Mouse (Mus musculus): Measurements from ENCODE around the gene Ttc39b.

Ttc39b gene

DNA sequence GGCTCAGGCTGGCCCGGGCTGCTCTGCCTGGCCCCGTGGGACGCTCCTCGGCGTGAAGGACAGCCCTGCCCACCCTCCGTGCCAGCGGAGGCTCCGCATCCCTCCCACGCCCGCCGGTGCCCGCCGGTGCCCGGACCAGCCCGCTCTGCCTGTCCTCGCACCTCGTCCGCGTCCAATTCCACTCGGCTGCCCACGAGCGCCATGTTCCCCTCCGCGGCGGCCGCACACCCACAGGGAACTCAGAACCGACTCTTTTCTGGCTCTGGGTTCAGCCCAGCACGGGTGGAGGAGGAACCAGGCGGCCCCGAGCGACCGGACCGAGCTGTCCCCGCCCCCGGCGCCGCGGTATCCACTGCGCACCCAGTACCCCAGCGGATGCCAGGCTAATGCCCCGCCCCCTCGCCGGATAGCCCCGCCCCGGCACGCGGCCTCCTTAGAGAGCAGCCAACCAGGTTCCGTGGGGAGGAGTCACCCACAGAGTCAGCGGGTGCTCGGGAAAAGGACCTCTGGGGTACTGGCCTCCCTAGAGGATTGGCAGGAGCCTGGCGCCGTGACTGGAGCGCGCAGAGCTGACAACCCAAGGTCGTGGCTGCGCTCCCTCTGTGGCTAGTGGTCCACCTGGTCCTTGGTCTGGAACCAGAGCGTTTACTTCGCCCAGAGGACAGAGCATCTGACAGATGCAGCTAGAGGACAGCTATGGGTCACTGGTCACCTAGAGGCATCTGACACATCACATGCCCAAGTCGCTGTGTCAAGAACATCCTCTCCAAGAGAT is at the start of gene Ttc39b:
Gene Ttc39b, minus strand, starts transcription at position 346 of the 775 bp plus-strand sequence.
- DNase-seq, result peak; percentile 95

DNA sequence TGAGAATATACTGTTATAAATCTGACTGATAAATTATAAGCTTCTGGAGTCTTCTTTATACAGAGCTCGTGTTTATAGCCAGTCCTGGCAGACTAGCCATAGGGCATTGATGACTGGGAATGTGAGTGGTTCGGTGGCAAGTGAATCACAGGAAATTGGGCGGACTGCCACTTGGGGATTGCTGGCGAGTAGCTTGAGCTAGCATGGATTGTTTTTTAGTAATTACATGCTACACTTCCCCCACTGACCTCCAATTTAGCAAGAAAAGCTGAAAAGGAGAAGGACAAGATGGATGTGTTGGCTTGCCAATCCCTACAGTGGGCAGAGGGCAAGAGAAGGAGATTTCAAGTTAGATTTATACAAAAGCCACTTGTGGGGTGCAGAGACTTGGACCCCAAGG is 49.3 kb upstream of the Ttc39b start:
- DNase-seq, result no peak

DNA sequence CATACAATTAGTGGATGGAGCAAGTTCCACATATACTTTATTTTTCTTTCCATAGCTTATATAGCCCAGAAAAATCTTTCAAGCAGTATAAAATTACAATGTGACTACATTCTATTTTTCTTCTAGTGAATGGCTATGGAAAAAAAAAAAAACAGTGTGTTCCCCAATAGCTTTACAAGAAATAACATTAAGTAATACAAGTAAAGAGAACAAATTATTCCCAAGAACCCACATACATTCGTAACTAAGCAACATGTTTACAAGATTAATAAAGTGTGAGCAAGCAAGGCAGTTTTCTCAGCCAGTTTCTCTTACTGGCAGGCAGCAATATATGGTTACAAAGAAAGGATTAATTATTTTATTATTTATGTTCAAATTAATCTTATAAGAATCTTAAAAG is 33.7 kb upstream of the Ttc39b start:
- no peak for DNase-seq

DNA sequence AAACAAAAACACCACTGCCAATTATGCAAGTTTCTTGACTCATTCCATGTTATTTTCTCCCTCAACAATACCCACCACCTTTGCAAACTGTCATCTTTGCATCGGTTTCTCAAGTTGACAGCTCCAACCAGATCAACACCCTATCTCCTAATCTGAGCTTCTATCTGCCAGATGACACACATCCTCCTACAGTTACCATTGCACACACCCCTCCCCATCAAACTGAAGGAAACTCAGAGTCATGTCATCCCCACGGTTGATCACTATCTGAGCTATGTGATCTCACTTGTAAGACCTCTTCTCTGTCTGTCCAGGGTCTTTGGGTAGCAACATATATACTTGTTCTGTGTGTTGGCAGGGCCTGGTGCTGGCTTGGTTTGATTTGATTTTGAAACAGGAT is 30.7 kb upstream of the Ttc39b start:
- DNase-seq, result no peak

DNA sequence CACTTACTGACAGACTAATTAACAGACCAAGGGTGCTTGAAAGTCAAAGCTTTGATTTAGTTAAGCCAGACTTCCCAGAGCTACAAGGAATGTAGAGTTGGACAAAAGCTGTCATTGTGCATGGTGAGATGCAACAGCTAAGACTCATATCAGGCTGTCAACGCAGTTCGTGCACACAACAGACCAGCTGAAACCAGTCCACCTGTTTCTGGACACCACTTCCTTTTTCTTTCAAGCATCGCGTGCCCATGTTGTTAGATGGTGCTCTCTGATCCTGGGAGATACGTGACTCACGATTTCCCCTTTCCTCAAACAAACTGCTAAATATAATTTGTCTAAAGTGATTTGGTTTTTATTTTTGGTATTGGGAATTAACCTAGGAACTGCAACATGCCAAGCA is 29.9 kb upstream of the Ttc39b start:
- no peak for DNase-seq

DNA sequence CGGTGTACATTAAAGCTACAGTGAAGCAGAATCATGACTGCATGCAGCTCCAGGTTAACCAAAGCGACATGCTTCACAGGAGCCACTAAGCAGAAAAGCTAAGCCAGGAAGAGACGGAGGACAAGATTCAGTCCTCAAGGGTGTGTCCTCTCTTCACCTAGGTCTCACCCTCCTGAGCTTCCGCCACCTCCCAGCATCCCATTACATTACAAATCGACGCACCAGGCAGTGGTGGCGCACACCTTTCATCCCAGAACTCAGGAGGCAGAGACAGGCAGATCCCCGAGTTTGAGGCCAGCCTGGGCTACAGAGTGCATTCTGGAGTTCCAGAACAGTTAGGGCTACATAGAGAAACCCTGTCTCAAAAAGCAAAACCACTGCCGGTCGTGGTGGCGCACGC is 29.2 kb upstream of the Ttc39b start:
- DNase-seq, result no peak

DNA sequence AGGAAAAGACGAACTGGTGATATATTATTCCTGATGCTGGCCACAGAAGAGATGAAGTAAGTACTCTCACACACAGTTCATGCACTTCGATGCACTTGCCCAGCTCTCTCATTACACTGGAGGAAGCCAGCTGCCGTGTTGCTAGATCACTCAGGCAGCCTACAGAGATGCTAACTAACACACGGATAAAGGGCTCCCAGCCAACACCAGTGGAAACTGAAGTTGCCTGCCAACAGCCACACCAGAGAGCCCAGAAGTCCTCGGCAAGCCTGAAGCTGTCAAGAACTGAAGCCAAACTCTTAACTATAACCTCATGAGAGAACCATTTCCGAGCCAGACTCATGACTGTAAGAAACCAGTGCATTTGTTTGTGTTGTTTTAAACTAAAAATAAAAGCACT is 26.7 kb upstream of the Ttc39b start:
- peak; percentile 70 for DNase-seq

DNA sequence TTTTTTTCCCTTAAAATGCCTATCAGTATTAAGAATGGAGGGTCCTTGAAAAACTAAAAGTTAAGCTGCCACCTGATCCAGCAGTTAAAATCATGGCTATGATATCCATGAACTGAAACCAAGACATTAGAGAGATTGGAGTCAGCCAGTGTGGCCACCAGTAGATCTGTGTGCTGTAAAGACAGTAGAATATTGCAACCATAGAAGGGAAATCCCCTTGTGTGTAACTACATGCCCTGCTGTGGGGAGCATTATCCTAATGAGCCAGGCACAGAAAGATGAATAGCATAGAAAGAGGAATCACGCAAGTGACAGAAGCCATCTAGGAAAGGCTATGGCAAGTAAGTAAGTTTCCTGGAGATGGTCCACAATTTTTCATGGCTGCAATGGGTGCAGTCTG is 24.9 kb upstream of the Ttc39b start:
- no peak for DNase-seq

DNA sequence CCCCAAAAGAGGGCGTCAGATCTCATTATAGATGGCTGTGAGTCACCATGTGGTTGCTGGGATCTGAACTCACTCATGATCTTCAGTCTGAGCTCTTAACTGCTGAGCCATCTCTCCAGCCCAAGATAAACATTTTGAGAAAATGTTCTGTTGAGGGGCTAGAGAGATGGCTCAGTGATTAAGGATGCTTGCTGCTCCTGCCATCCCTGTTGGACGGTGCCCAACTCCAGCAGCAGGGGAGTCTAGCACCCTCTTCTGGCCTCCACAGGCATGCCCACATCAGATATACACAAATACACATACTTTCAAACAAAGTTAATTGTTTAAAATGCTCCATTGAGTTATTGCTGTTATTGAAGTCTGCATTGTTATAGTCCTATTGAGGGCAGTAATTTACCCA is 19.8 kb upstream of the Ttc39b start:
- no peak for DNase-seq

DNA sequence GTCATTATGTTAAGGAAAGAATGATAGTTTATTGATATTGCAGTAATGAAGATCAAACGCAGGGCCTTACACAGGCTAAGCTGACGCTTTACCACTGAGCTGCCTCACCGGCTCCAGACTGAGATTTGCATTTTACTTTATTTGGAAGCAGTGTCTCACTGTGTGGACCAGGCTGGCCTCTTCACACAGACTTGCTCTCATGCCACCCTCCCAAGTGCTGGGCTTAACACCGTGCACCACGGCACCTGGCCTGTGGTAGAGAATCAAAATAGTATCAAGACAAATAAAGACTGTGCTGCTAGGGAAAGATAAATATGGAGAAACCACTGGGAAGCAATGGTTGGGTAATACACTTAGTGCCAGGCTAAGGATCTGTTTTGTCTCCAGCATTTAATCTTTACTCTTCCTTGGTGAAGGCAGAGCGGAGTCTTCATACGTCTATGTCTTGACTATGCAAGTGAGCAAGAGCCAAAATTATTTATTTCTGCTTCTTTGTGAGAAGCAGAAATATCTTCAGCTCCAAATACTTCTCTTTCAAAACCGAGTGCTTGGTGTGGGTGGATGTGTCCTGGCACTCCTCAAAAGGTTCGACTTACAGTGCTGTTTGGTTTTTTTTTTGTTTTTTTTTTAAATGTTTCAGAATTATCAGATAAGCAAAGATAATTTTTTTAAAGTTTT is 19.2 kb upstream of the Ttc39b start:
- DNase-seq, result no peak

DNA sequence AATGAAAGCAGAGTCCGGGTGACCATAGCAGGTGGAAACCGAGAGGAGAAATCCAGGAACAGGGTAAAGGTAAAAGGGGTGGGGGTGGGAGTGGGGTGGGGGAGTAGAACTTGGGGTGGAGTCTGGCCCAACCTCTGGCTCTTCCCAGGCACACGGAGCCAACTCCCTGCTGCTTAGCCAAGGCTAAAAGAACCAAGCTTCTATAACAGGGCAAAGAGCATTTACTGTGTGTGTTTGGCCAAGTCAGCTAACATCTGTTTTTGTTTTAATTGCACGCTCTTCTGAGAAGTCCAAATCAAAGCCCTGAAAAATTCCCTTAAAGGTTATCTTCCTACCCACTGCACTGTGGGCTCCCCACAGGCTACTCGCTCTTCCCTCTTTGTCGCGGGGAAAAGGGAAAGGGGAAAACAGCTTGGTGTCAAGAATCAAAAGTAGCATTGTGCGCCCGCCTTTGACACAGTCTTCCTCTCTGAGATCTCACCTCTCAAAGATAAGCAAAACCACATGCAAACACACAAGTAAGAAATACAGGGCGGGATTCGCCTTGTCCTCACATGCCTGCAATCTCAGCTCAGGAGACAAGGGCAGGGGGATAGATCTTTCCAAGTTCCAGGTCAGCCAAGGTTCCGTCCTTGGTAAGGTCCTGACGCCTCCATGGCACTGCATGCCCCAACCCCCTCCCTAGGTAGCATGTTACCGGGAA is 18.4 kb upstream of the Ttc39b start:
- no peak for DNase-seq

DNA sequence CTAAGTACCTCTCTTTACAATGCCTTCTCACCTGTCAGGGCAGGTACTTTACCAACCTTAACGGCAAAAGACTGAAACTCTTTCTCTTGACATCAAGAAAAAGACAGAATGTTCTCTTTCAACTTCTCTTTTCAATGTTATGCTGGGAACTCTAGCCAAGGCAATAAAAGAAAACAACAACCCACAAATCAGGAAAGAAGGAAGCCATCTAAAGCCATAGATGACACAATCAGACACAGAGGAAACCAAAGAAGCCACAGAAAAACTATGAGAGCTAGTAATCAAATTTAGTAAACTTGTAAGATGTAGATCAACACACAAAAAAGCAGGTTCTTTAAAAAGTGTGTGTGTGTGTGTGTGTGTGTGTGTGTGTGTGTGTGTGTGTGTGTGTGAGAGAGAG is 15.3 kb upstream of the Ttc39b start:
- no peak for DNase-seq

DNA sequence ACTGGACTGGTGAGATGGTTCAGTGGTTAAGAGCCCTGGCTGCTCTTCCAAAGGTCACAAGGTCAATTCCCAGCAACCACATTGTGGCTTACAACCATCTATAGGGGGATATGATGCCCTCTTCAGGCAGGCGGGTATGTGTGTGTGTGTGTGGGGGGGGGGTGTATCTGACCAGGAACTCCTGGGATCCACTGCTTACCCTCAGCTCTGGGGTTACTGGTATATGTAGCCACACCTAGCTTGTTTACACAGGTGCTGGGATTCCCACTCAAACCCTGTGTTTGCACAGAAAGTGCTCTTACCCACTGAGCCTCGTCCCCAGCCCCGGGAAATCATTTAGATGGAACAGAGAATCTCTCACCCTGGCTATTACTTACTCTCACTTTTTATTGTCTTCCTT is 13.7 kb upstream of the Ttc39b start:
- no peak for DNase-seq

DNA sequence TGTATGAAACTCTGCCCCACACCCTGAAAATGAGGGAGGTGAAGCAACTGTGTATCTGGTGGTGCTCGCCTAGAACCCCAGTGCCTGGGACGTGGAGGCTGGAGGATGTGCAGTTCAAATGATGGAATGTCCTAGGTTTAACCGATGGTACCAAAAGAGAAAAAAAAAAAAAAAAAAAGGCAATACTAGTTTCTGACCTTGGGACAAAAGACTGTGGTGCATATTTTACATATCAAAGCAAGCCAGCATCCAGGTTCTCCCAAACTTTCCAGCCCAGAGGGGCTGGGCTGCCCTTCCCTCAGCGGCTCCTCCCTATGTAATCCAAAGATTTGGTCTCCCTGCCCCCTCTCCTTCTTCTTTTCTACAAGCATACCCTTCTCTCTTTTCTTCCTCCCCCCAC is 6.3 kb upstream of the Ttc39b start:
- DNase-seq, result no peak

DNA sequence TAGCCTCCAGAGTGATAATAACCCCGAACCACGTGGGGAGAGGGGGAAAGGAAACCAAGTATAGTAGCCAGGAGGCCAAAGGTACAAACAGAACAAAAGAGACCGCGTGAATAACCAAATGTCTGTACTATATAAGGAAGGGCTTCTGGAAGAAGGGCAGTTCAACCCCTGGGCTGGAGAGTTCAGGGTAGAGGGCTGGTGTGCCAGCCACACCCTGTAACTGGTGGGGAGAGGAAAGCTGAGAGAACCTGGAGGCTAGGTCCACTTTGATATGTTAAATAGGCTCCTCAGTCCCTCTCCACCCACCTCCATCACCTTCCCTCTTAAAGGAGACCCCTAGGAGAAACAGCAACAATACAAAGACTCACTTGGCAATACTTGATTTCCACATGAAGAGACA is 5.6 kb upstream of the Ttc39b start:
- DNase-seq, result no peak

DNA sequence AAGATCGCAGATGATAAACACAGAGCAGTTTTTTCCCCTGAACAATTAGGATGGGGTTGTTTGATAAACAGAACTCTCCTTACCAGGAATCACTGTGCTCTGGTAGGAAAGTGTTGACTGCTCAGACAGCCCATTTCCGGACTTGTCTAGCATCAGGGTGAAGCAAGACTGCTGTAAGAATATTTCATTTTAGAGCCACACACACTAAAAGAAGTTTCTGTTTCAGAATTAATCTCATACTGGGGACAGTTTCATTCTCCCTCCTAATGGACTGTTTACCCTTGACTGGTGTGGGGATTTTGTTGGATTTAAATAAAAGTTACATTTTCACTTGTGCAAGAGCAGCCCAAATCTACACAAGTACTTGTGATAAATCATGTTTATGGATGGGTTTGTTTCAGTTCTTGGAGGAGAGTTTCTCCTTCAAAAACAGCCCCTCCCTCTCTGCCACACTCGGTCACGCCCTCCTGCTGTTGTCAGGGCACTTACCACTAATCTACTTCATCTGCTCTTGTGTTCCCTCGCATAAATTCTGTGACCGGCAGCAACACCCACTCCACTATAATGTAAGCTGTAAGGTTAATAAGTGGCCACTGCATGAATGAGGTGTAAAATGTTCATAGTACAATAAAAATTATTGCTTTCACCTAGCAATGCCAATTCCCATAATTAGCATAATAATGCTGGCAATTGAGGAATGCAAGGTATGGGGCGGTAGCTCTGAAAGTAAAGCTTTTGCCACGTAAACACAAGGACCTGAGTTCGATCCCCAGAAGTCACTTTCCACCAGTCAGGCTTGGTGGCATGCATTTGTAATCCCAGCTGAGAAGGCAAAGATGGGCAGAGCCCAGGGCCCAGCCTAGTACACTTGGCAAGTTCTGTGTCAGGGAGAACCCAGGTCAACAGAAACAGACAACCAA is 4.2 kb upstream of the Ttc39b start:
- DNase-seq, result no peak

DNA sequence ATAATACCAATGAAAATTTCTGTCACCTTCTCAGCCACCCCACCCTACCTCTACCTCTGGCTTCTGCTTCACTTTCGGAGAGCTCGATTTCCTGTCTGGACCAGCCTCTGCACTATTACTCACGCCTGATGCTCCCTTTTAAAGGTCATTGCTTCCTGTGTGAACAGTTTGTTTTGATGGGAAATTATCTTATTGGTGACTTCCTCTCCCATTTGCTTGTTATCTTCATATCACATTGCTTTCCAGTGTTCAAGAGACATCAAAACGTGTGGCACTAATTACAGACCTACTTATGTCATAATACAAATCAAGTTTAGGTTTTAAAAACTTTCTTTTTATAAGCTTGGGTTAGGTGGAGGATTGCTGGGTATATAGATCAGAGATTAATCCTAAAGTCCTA is 3.5 kb upstream of the Ttc39b start:
- DNase-seq, result no peak

DNA sequence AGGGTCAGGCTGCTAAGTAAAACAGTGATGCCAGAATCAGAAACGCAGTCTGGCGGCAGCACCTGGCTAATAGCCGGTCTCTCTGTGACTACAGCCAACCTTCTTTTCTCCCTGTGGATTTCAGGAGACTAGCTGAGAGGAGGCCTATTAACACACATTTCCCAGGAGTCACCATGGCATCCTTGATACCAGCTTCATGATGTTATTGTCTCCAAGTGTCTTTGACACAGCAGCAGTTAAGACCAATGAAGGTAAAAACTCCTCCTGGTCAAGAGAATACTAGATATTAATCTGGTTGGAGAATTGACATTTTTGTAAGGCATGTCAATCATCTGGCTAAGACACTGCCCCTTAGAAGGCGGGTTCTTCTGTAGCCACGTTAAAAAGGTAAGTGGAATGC is 1.3 kb upstream of the Ttc39b start:
- no peak for DNase-seq

DNA sequence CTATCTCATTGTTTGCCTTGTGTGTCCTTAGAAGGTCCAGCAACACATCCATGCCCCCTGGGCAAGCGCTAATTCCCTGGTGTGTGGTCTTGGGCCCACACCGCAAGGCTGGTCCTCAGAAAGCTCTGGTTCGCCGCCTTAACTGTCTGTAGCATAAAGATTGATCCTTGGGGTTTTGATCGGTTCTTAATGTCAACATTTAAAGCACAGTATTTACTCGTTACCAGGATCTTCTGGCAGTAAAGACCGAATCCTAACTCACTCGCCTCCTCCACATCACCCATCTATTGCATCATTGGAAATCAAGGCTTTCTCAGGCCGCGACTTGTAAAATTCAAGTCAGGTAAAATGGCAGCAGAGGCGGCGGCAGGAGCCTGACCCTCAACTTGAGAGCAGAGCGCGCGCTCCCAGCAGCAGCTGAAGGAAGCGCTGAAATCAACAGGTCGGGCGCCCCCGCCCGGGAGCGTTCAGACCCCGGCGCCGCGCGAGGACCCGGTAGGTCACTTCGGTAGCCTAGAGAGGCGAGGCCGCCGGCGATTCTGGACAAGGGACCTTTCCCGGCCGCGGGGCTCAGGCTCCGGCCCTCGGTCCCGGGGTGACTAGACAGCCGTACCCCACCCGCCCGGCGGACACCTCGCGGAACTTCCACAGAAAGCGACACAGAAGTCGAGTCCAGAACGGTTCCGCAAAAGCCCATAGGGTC is 703 bp downstream of the Ttc39b start:
- peak; percentile 48 for DNase-seq

DNA sequence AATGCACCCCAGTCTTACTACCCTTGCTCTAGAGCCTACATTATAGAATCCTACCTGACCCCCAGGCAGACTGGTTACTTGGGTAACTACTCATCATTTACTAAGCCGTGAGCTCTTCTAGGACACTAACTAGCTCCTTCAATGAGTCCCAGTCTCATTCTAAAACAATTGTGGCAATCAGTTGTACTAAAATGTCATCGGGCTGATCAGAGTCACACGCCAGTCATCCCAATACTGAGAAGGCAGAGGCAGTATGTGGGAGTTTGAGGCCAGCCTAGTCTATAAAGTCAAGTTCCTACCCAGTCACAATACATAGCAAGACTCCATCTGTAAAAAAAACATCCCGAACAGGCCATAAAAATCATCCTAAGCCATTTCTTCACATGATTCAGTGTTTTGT is 4.3 kb downstream of the Ttc39b start:
- DNase-seq, result no peak

DNA sequence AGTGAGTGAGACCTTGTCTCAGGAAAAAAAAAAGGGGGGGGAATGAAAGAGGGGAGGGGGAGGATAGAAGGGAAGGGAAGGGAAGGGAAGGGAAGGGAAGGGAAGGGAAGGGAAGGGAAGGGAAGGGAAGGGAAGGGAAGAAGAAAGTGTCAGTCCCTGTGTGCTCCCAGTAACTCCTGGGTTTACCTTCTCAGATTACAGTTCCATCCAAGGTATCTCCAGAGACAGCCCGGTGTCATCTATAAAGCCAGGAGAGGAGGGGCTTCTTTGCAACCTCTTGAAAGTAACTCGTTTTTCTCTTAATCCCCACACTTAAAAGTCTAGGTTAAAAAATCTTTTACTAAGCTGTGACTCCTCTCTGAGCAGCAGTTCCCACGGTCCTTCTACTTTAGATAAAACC is 5.3 kb downstream of the Ttc39b start:
- DNase-seq, result no peak

DNA sequence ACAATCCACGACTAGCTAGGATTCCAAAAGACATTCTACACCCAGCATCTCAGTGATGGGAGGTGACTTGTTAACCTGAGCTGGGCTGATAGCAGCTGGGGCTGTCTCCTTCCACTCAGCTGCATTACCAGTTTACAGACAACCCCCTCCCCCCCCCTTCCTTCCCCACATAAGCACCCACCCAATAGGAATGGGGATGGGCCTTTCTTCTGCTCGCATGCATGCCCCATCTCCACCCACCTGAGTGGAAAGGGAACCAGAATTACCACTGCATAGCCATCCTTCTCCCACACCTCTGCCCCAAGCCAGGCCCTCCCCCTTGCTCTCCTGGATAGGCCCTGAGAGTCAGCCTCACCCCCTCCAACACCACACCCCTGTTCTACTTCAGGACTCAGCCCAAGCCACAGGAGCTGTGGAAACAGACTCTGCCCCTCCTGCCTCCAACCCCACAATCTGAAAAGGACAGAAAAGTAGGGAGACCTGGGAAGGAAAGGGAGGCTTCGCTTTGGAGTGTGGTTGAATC is 6.2 kb downstream of the Ttc39b start:
- DNase-seq, result no peak
